Mouse (Mus musculus) MEL (cell line): ENCODE measurements around the gene Cnot4. TPM values are rescaled to one million over a fixed set of nuclear protein-coding genes. Genes with fewer than 3 reads are reported as not detected.
A peak's percentile ranks its signal among the peaks of the same experiment; 100 is the strongest.

Source experiments
- DNase-seq: peaks from one replicate; pipeline ENCODE4 v3.0.0; 2011; ENCODE audit warnings: low read depth, low spot score
- H3K27ac ChIP-seq: 2 replicates; pipeline ENCODE4 v1.5.1; 2012; ENCODE audit warnings: low read depth, mild to moderate bottlenecking, control low read depth, low read length, moderate library complexity; ENCODE audit not compliant: control insufficient read depth
- H3K27me3 ChIP-seq, 2 experiments: fragments of 150-350 bp in 1 of 2; sonication (generic) in 1 of 2; 2 replicates each; pipeline ENCODE4 v1.6.1; 2012; ENCODE audit warnings: low read length in 2 of 2, mild to moderate bottlenecking in 2 of 2, improper control_type of control experiment in 1 of 2, moderate library complexity in 1 of 2; ENCODE audit not compliant: insufficient read depth in 2 of 2, control insufficient read depth in 1 of 2
- H3K36me3 ChIP-seq, 2 experiments: 2 replicates each; pipeline ENCODE4 v1.6.1; 2012 to 2014; ENCODE audit warnings: low read length in 2 of 2, improper control_type of control experiment in 1 of 2, inconsistent platforms in 1 of 2, mild to moderate bottlenecking in 1 of 2; ENCODE audit not compliant: insufficient read depth in 2 of 2, control insufficient read depth in 1 of 2
- H3K4me1 ChIP-seq, 2 experiments: fragments of 150-350 bp in 1 of 2; sonication (generic) in 1 of 2; 2 replicates each; pipeline ENCODE4 v1.6.1; 2012; ENCODE audit warnings: low read length in 2 of 2, improper control_type of control experiment in 1 of 2, mild to moderate bottlenecking in 1 of 2; ENCODE audit not compliant: insufficient read depth in 2 of 2, control insufficient read depth in 1 of 2
- H3K4me3 ChIP-seq, 2 experiments: fragments of 150-350 bp in 1 of 2; sonication (generic) in 1 of 2; 2 replicates each; pipeline ENCODE4 v1.5.1; 2012; ENCODE audit warnings: low read depth in 2 of 2, low read length in 2 of 2, mild to moderate bottlenecking in 2 of 2, moderate library complexity in 2 of 2, control low read depth in 1 of 2, improper control_type of control experiment in 1 of 2; ENCODE audit not compliant: control insufficient read depth in 1 of 2, insufficient read depth in 1 of 2
- H3K79me2 ChIP-seq: 2 replicates; pipeline ENCODE4 v1.6.1; 2012; ENCODE audit warnings: mild to moderate bottlenecking, low read length, moderate library complexity; ENCODE audit not compliant: control insufficient read depth, poor library complexity, insufficient read depth
- H3K9ac ChIP-seq: 2 replicates; pipeline ENCODE4 v1.6.1; 2012; ENCODE audit warnings: low read depth, mild to moderate bottlenecking, control low read depth, low read length, moderate library complexity; ENCODE audit not compliant: control insufficient read depth, poor library complexity, severe bottlenecking
- H3K9me3 ChIP-seq: fragments of 150-350 bp; sonication (generic); replicated peaks from 2 replicates; pipeline ENCODE4 v1.6.1; 2012; ENCODE audit warnings: mild to moderate bottlenecking, low read length, improper control_type of control experiment, moderate library complexity; ENCODE audit not compliant: insufficient read depth
- CHD1 ChIP-seq: IDR thresholded peaks from 2 replicates; pipeline ENCODE4 v1.6.1; 2012; ENCODE audit warnings: low read depth, mild to moderate bottlenecking, inconsistent platforms, low read length, improper control_type of control experiment
- CTCF ChIP-seq, 3 experiments: IDR thresholded peaks in 2 of 3; conservative IDR thresholded peaks in 1 of 3; 2 replicates each; pipeline ENCODE4 v1.5.1; 2011 to 2012; ENCODE audit warnings: low read length in 3 of 3, low read depth in 2 of 3, mild to moderate bottlenecking in 2 of 3, improper control_type of control experiment in 1 of 3, inconsistent platforms in 1 of 3, mixed read lengths in 1 of 3, moderate library complexity in 1 of 3; ENCODE audit not compliant: control insufficient read depth in 1 of 3, insufficient read depth in 1 of 3, poor library complexity in 1 of 3, severe bottlenecking in 1 of 3
- EP300 ChIP-seq, 2 experiments: IDR thresholded peaks; 2 replicates each; pipeline ENCODE4 v1.6.1; 2011; ENCODE audit warnings: improper control_type of control experiment in 2 of 2, low read length in 2 of 2, low read depth in 1 of 2, mild to moderate bottlenecking in 1 of 2
- ETS1 ChIP-seq: IDR thresholded peaks from 2 replicates; pipeline ENCODE4 v1.6.1; 2012; ENCODE audit warnings: low read depth, mild to moderate bottlenecking, inconsistent platforms, low read length, improper control_type of control experiment, moderate library complexity
- GABPA ChIP-seq: IDR thresholded peaks from 2 replicates; pipeline ENCODE4 v1.6.1; 2012; ENCODE audit warnings: low read depth, mild to moderate bottlenecking, inconsistent platforms, low read length, improper control_type of control experiment, moderate library complexity
- HCFC1 ChIP-seq: IDR thresholded peaks from 2 replicates; pipeline ENCODE4 v1.6.1; 2012; ENCODE audit warnings: low read depth, mild to moderate bottlenecking, inconsistent platforms, low read length, improper control_type of control experiment, moderate library complexity
- KAT2A ChIP-seq: conservative IDR thresholded peaks from 2 replicates; pipeline ENCODE4 v1.6.1; 2012; ENCODE audit warnings: low read depth, low read length, improper control_type of control experiment, inconsistent platforms
- MAFK ChIP-seq: IDR thresholded peaks from 2 replicates; pipeline ENCODE4 v1.6.1; 2011; ENCODE audit warnings: low read depth, mild to moderate bottlenecking, low read length, improper control_type of control experiment, borderline replicate concordance
- MAX ChIP-seq: IDR thresholded peaks from 2 replicates; pipeline ENCODE4 v1.6.1; 2011; ENCODE audit warnings: low read length, improper control_type of control experiment
- MAZ ChIP-seq: IDR thresholded peaks from 2 replicates; pipeline ENCODE4 v1.6.1; 2012; ENCODE audit warnings: low read depth, mild to moderate bottlenecking, inconsistent platforms, low read length, improper control_type of control experiment
- MXI1 ChIP-seq: IDR thresholded peaks from 2 replicates; pipeline ENCODE4 v1.6.1; 2011; ENCODE audit warnings: mild to moderate bottlenecking, low read depth, low read length, improper control_type of control experiment
- MYC ChIP-seq: IDR thresholded peaks from 2 replicates; pipeline ENCODE4 v1.6.1; 2011; ENCODE audit warnings: low read depth, mild to moderate bottlenecking, low read length, improper control_type of control experiment, moderate library complexity
- NELFE ChIP-seq: IDR thresholded peaks from 2 replicates; pipeline ENCODE4 v1.6.1; 2011; ENCODE audit warnings: low read depth, low read length, improper control_type of control experiment
- NRF1 ChIP-seq: IDR thresholded peaks from 2 replicates; pipeline ENCODE4 v1.6.1; 2014; ENCODE audit warnings: low read depth, mild to moderate bottlenecking, inconsistent platforms, low read length, improper control_type of control experiment, moderate library complexity; ENCODE audit not compliant: poor library complexity, insufficient read depth, severe bottlenecking
- POLR2A ChIP-seq, 2 experiments: IDR thresholded peaks; 2 replicates each; pipeline ENCODE4 v1.6.1; 2011 to 2012; ENCODE audit warnings: low read length in 2 of 2, mild to moderate bottlenecking in 2 of 2, control low read depth in 1 of 2, improper control_type of control experiment in 1 of 2, low read depth in 1 of 2, moderate library complexity in 1 of 2; ENCODE audit not compliant: control insufficient read depth in 1 of 2, insufficient read depth in 1 of 2, poor library complexity in 1 of 2
- POLR2AphosphoS2 ChIP-seq: IDR thresholded peaks from 2 replicates; pipeline ENCODE4 v1.6.1; 2011; ENCODE audit warnings: low read length, improper control_type of control experiment
- POLR2AphosphoS5 ChIP-seq: IDR thresholded peaks from 2 replicates; pipeline ENCODE4 v1.6.1; 2012; ENCODE audit warnings: low read depth, borderline replicate concordance, mild to moderate bottlenecking, inconsistent platforms, low read length, moderate library complexity, mixed read lengths
- RAD21 ChIP-seq: IDR thresholded peaks from 2 replicates; pipeline ENCODE4 v1.6.1; 2011; ENCODE audit warnings: mild to moderate bottlenecking, low read depth, low read length, improper control_type of control experiment
- SIN3A ChIP-seq: IDR thresholded peaks from 2 replicates; pipeline ENCODE4 v1.6.1; 2012; ENCODE audit warnings: low read length, improper control_type of control experiment, inconsistent platforms
- SMC3 ChIP-seq: IDR thresholded peaks from 2 replicates; pipeline ENCODE4 v1.6.1; 2011; ENCODE audit warnings: low read depth, low read length, improper control_type of control experiment
- TAL1 ChIP-seq: IDR thresholded peaks from 2 replicates; pipeline ENCODE4 v1.6.1; 2012; ENCODE audit warnings: mild to moderate bottlenecking, inconsistent platforms, low read length, moderate library complexity, mixed read lengths
- TBP ChIP-seq: IDR thresholded peaks from 2 replicates; pipeline ENCODE4 v1.8.0; 2011; ENCODE audit warnings: low read depth, low read length, improper control_type of control experiment
- TCF12 ChIP-seq: IDR thresholded peaks from 2 replicates; pipeline ENCODE4 v1.6.1; 2014; ENCODE audit warnings: low read depth, mild to moderate bottlenecking, inconsistent platforms, low read length, improper control_type of control experiment, moderate library complexity
- UBTF ChIP-seq: IDR thresholded peaks from 2 replicates; pipeline ENCODE4 v1.6.1; 2012; ENCODE audit warnings: low read depth, mild to moderate bottlenecking, inconsistent platforms, low read length, improper control_type of control experiment, moderate library complexity, borderline replicate concordance; ENCODE audit not compliant: insufficient read depth
- USF2 ChIP-seq, 2 experiments: IDR thresholded peaks; 2 replicates each; pipeline ENCODE4 v1.6.1; 2011 to 2012; ENCODE audit warnings: improper control_type of control experiment in 2 of 2, low read length in 2 of 2, borderline replicate concordance in 1 of 2, inconsistent platforms in 1 of 2, low read depth in 1 of 2, mild to moderate bottlenecking in 1 of 2; ENCODE audit not compliant: insufficient read depth in 1 of 2
- ZKSCAN1 ChIP-seq: IDR thresholded peaks from 2 replicates; pipeline ENCODE4 v1.6.1; 2012; ENCODE audit warnings: low read depth, mild to moderate bottlenecking, inconsistent platforms, low read length, improper control_type of control experiment, moderate library complexity
- ZMIZ1 ChIP-seq: IDR thresholded peaks from 2 replicates; pipeline ENCODE4 v1.6.1; 2012; ENCODE audit warnings: low read depth, mild to moderate bottlenecking, inconsistent platforms, low read length, improper control_type of control experiment, moderate library complexity
- polyA plus RNA-seq, 2 experiments: library from polyadenylated mRNA; stranded (reverse) in 1 of 2; unstranded in 1 of 2; fragments of >175 nt in 1 of 2; fragments of >200 nt in 1 of 2; gene quantifications; 2 replicates each; pipeline versions ENCODE4 v1.2.1 to v1.2.4; 2012; ENCODE audit warnings: low replicate concordance in 2 of 2, low read depth in 1 of 2; ENCODE audit not compliant: insufficient read length in 2 of 2, insufficient read depth in 1 of 2, missing spikeins in 1 of 2
- total RNA-seq: library from RNA; depleted of rRNA; stranded (reverse); fragments of 300-350 nt; gene quantifications from 2 replicates; pipeline ENCODE4 v1.2.3, GENCODE M21; 2012

The Cnot4 gene
- total and polyA plus RNA-seq, 3 experiments, result 6.2 to 41.9 (median 13.6) TPM

DNA sequence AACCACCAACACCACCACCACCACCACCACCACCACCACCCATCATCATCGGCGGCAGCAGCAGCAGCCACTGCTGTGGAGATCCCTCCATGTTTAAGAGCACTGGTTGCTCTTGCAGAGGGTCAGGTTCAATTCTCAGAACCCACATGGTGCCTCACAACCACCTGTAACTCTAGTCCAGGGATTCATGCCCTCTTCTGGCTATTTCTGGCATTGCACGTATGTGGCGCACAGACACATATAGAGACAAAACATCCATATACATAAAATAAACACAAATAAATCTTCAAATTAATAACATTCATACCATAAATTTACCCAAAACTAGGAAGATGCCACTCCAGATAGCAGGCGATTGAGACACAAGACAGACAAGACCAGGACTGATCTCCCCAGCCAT, 122.8 kb downstream of the Cnot4 start:
- H3K4me1 ChIP-seq, result no peaks in the 10 kb centered on the region
- H3K27ac ChIP-seq, result no peak overlapping the region
- DNase-seq, result peak; percentile 31
- H3K79me2 ChIP-seq, result no peaks in the 10 kb centered on the region
- no peaks in the 10 kb centered on the region for H3K27me3 ChIP-seq
- H3K4me3 ChIP-seq, result no peak overlapping the region
- no peaks in the 10 kb centered on the region for H3K9me3 ChIP-seq
- H3K36me3 ChIP-seq, result no peaks in the 10 kb centered on the region
- TF ChIP-seq CTCF (IDR thresholded peaks at IDR 0.05 in 2 of 3, conservative IDR thresholded peaks at IDR 0.05 in 1 of 3; ENCODE audit: control insufficient read depth in 1 of 3, insufficient read depth in 1 of 3, low read depth in 2 of 3, low read length in 3 of 3, poor library complexity in 1 of 3, severe bottlenecking in 1 of 3) (peak in 2 of 3 experiments; percentile 33 to 35; a peak in 3 of 6 replicates), EP300 (IDR thresholded peaks at IDR 0.05; ENCODE audit: low read depth in 1 of 2, low read length in 2 of 2) (no peak)
- H3K9ac ChIP-seq, result no peak overlapping the region

DNA sequence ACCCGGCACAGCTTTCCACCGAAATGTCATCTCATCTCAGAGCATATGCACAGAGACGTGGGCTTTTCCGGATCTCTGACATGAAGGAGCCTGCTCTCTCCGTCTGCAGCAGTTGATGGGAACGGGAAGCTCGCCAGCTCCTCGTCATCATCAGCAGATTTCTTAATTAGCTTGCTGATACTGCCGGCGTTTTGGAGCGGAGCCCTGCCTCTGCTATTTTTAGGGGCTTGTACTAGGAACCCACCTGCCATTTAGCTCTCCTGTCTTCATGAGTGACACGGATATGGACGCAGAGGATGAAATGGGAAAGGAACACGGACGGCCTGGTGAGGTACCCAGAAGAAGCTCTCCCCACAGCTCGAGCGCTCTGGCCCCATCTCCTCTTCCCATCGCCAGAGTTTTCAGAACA, 131.3 kb downstream of the Cnot4 start:
- Histone ChIP-seq H3K9me3 (no peaks in the 10 kb centered on the region), H3K4me3 (no peak overlapping the region), H3K79me2 (no peaks in the 10 kb centered on the region), H3K27ac (no peak overlapping the region), H3K27me3 (no peaks in the 10 kb centered on the region), H3K36me3 (no peaks in the 10 kb centered on the region), H3K9ac (no peak overlapping the region), H3K4me1 (no peaks in the 10 kb centered on the region)
- no peak for TF ChIP-seq RAD21
- TF ChIP-seq MAZ, result no peak
- TF ChIP-seq POLR2AphosphoS5, result no peak
- TF ChIP-seq GABPA, result no peak
- no peak for TF ChIP-seq NRF1
- DNase-seq, result no peak

DNA sequence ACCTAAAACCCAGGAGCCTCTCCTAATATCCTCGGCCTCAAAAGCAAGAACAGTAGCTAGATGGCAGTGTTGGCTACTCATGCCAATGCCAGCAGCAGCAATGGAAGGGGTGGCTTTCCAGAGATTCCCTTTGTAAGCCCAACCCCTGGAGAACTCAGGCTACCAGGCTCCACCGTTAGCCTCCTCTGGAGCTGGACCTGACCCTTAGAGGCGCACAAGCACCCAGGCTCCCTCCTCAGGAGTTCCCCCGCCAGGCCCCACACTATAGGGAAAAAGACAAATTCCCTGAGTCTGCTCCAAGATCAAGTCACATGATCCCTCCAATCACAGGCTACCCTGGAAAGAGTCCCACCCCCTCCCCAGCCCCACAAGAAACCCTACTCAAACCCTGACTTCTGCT, 134.4 kb downstream of the Cnot4 start:
- Histone ChIP-seq H3K27ac (no peak overlapping the region), H3K4me3 (no peak overlapping the region), H3K27me3 (no peaks in the 10 kb centered on the region), H3K79me2 (no peaks in the 10 kb centered on the region; the same call in 1 of the 2 replicates), H3K9me3 (no peaks in the 10 kb centered on the region), H3K4me1 (no peaks in the 10 kb centered on the region), H3K9ac (no peak overlapping the region), H3K36me3 (peaks cover 0 to 3% of the 10 kb centered on the region in 2 experiments; a peak in 2 of 4 replicates)
- no peak for DNase-seq
- TF ChIP-seq CHD1 (no peak), POLR2AphosphoS2 (no peak), ZMIZ1 (no peak), UBTF (no peak), MAFK (no peak), ETS1 (no peak), TAL1 (no peak), POLR2A (IDR thresholded peaks at IDR 0.05; ENCODE audit: control insufficient read depth in 1 of 2, insufficient read depth in 1 of 2, low read depth in 1 of 2, low read length in 2 of 2, poor library complexity in 1 of 2) (no peak), TBP (no peak), POLR2AphosphoS5 (no peak), MYC (no peak), NELFE (no peak), ZKSCAN1 (no peak), USF2 (IDR thresholded peaks at IDR 0.05; ENCODE audit: borderline replicate concordance in 1 of 2, insufficient read depth in 1 of 2, low read depth in 1 of 2, low read length in 2 of 2) (no peak), SIN3A (no peak), SMC3 (peak; percentile 36; the same call in 1 of the 2 replicates), KAT2A (no peak), TCF12 (no peak), MAX (no peak), MXI1 (no peak), HCFC1 (no peak), EP300 (IDR thresholded peaks at IDR 0.05; ENCODE audit: low read depth in 1 of 2, low read length in 2 of 2) (no peak)
